Mouse (Mus musculus) CH12.LX (cell line): ENCODE data around the gene Olfr1394. TPM values are rescaled to one million over a fixed set of nuclear protein-coding genes. Genes with fewer than 3 reads are reported as not detected.

ENCODE experiments used
- DNase-seq: peaks from one replicate; pipeline ENCODE4 v3.0.0-alpha.2; 2013; ENCODE audit errors: extremely low read depth
- H3K27ac ChIP-seq: 2 replicates; pipeline ENCODE4 v1.5.1; 2012; ENCODE audit warnings: low read depth, mild to moderate bottlenecking, control low read depth, moderate library complexity; ENCODE audit not compliant: insufficient read depth
- H3K27me3 ChIP-seq: replicated peaks from 2 replicates; pipeline ENCODE3; 2012; ENCODE audit warnings: inconsistent platforms
- H3K36me3 ChIP-seq, 2 experiments: replicated peaks in 1 of 2; 2 replicates each; pipeline versions ENCODE3 to v1.6.1; 2012; ENCODE audit warnings: inconsistent platforms in 1 of 2, low read length in 1 of 2, mild to moderate bottlenecking in 1 of 2, mixed read lengths in 1 of 2, moderate library complexity in 1 of 2; ENCODE audit not compliant: control insufficient read depth in 1 of 2, insufficient read depth in 1 of 2
- H3K4me1 ChIP-seq, 2 experiments: 2 replicates each; pipeline ENCODE4 v1.6.1; 2012; ENCODE audit warnings: inconsistent platforms in 1 of 2, moderate library complexity in 1 of 2; ENCODE audit not compliant: insufficient read depth in 2 of 2, control insufficient read depth in 1 of 2
- H3K4me2 ChIP-seq: 2 replicates; pipeline ENCODE4 v1.6.1; 2012; ENCODE audit warnings: low read depth, mild to moderate bottlenecking, control low read depth; ENCODE audit not compliant: poor library complexity, insufficient read depth, severe bottlenecking
- H3K4me3 ChIP-seq, 3 experiments: fragments of 150-350 bp in 1 of 3; sonication (generic) in 1 of 3; replicated peaks in 1 of 3; 2 replicates each; pipeline versions ENCODE3 to v1.5.1; 2011 to 2012; ENCODE audit warnings: low read depth in 2 of 3, low read length in 2 of 3, mild to moderate bottlenecking in 2 of 3, moderate library complexity in 2 of 3, control low read depth in 1 of 3, improper control_type of control experiment in 1 of 3, inconsistent platforms in 1 of 3, mixed read lengths in 1 of 3; ENCODE audit not compliant: poor library complexity in 1 of 3
- H3K79me2 ChIP-seq: replicated peaks from 2 replicates; pipeline ENCODE4 v1.6.1; 2012; ENCODE audit warnings: mild to moderate bottlenecking, moderate library complexity; ENCODE audit not compliant: control insufficient read depth, poor library complexity, insufficient read depth, severe bottlenecking; ENCODE audit errors: extremely low read depth
- H3K9ac ChIP-seq: 2 replicates; pipeline ENCODE4 v1.6.1; 2012; ENCODE audit warnings: low read depth, mild to moderate bottlenecking, control low read depth, moderate library complexity; ENCODE audit not compliant: insufficient read depth
- H3K9me3 ChIP-seq: replicated peaks from 2 replicates; pipeline ENCODE3; 2012; ENCODE audit warnings: low read length, inconsistent platforms, mixed read lengths
- BHLHE40 ChIP-seq: IDR thresholded peaks from 2 replicates; pipeline ENCODE4 v1.6.1; 2011; ENCODE audit warnings: mild to moderate bottlenecking, low read depth, low read length, improper control_type of control experiment
- CHD1 ChIP-seq: IDR thresholded peaks from 2 replicates; pipeline ENCODE4 v1.6.1; 2012; ENCODE audit warnings: low read depth, low read length, improper control_type of control experiment, inconsistent platforms
- CTCF ChIP-seq, 2 experiments: IDR thresholded peaks in 1 of 2; conservative IDR thresholded peaks in 1 of 2; 2 replicates each; pipeline ENCODE4 v1.5.1; 2011 to 2012; ENCODE audit warnings: low read depth in 2 of 2, low read length in 2 of 2, improper control_type of control experiment in 1 of 2, inconsistent platforms in 1 of 2, mild to moderate bottlenecking in 1 of 2, moderate library complexity in 1 of 2
- E2F4 ChIP-seq: IDR thresholded peaks from 2 replicates; pipeline ENCODE4 v1.6.1; 2011; ENCODE audit warnings: low read depth, low read length, improper control_type of control experiment; ENCODE audit not compliant: insufficient replicate concordance
- ELF1 ChIP-seq: IDR thresholded peaks from 2 replicates; pipeline ENCODE4 v1.6.1; 2014; ENCODE audit warnings: low read depth, mild to moderate bottlenecking, inconsistent platforms, low read length, improper control_type of control experiment
- EP300 ChIP-seq: IDR thresholded peaks from 2 replicates; pipeline ENCODE4 v1.6.1; 2011; ENCODE audit warnings: low read length, improper control_type of control experiment
- ETS1 ChIP-seq: conservative IDR thresholded peaks from 2 replicates; pipeline ENCODE4 v1.6.1; 2012; ENCODE audit warnings: low read depth, mild to moderate bottlenecking, inconsistent platforms, low read length, improper control_type of control experiment, moderate library complexity
- GABPA ChIP-seq: IDR thresholded peaks from 2 replicates; pipeline ENCODE4 v1.6.1; 2012; ENCODE audit warnings: low read depth, low read length, improper control_type of control experiment, inconsistent platforms; ENCODE audit not compliant: insufficient replicate concordance
- HCFC1 ChIP-seq: IDR thresholded peaks from 2 replicates; pipeline ENCODE4 v1.6.1; 2012; ENCODE audit warnings: low read depth, mild to moderate bottlenecking, inconsistent platforms, low read length, improper control_type of control experiment
- IRF4 ChIP-seq: IDR thresholded peaks from 2 replicates; pipeline ENCODE4 v1.6.1; 2014; ENCODE audit warnings: low read depth, mild to moderate bottlenecking, inconsistent platforms, low read length, improper control_type of control experiment
- JUN ChIP-seq: IDR thresholded peaks from 2 replicates; pipeline ENCODE4 v1.6.1; 2011; ENCODE audit warnings: low read depth, mild to moderate bottlenecking, low read length, improper control_type of control experiment, moderate library complexity; ENCODE audit not compliant: insufficient read depth
- JUND ChIP-seq: conservative IDR thresholded peaks from 2 replicates; pipeline ENCODE4 v1.6.1; 2011; ENCODE audit warnings: low read depth, low read length, improper control_type of control experiment
- KAT2A ChIP-seq: IDR thresholded peaks from 2 replicates; pipeline ENCODE4 v1.6.1; 2012; ENCODE audit warnings: low read length, improper control_type of control experiment, inconsistent platforms; ENCODE audit not compliant: insufficient replicate concordance
- MAX ChIP-seq: IDR thresholded peaks from 2 replicates; pipeline ENCODE4 v1.6.1; 2011; ENCODE audit warnings: low read length, improper control_type of control experiment
- MAZ ChIP-seq: IDR thresholded peaks from 2 replicates; pipeline ENCODE4 v1.6.1; 2012; ENCODE audit warnings: low read depth, mild to moderate bottlenecking, inconsistent platforms, low read length, improper control_type of control experiment, moderate library complexity
- MEF2A ChIP-seq: IDR thresholded peaks from 2 replicates; pipeline ENCODE4 v1.6.1; 2014; ENCODE audit warnings: low read depth, mild to moderate bottlenecking, inconsistent platforms, low read length, improper control_type of control experiment, borderline replicate concordance
- MYC ChIP-seq: IDR thresholded peaks from 2 replicates; pipeline ENCODE4 v1.6.1; 2011; ENCODE audit warnings: low read depth, mild to moderate bottlenecking, improper control_type of control experiment, low read length
- NELFE ChIP-seq: IDR thresholded peaks from 2 replicates; pipeline ENCODE4 v1.6.1; 2011; ENCODE audit warnings: low read depth, low read length, improper control_type of control experiment
- PAX5 ChIP-seq: IDR thresholded peaks from 2 replicates; pipeline ENCODE4 v1.6.1; 2012; ENCODE audit warnings: low read length, inconsistent platforms, mixed read lengths
- POLR2AphosphoS2 ChIP-seq: IDR thresholded peaks from 2 replicates; pipeline ENCODE4 v1.6.1; 2011; ENCODE audit warnings: low read depth, low read length, improper control_type of control experiment
- RCOR1 ChIP-seq: conservative IDR thresholded peaks from 2 replicates; pipeline ENCODE4 v1.6.1; 2012; ENCODE audit warnings: low read depth, mild to moderate bottlenecking, inconsistent platforms, low read length, improper control_type of control experiment
- SMC3 ChIP-seq: IDR thresholded peaks from 2 replicates; pipeline ENCODE4 v1.6.1; 2011; ENCODE audit warnings: low read depth, low read length, improper control_type of control experiment
- TBP ChIP-seq: conservative IDR thresholded peaks from 2 replicates; pipeline ENCODE4 v1.6.1; 2011; ENCODE audit warnings: low read depth, low read length, improper control_type of control experiment
- TCF12 ChIP-seq: IDR thresholded peaks from 2 replicates; pipeline ENCODE4 v1.6.1; 2014; ENCODE audit warnings: low read depth, mild to moderate bottlenecking, inconsistent platforms, low read length, improper control_type of control experiment
- UBTF ChIP-seq: IDR thresholded peaks from 2 replicates; pipeline ENCODE4 v1.6.1; 2012; ENCODE audit warnings: low read depth, mild to moderate bottlenecking, inconsistent platforms, low read length, improper control_type of control experiment, moderate library complexity
- ZC3H11A ChIP-seq: IDR thresholded peaks from 2 replicates; pipeline ENCODE4 v1.6.1; 2012; ENCODE audit warnings: low read depth, mild to moderate bottlenecking, inconsistent platforms, low read length, improper control_type of control experiment
- ZKSCAN1 ChIP-seq: IDR thresholded peaks from 2 replicates; pipeline ENCODE4 v1.6.1; 2012; ENCODE audit warnings: low read depth, inconsistent platforms, low read length, improper control_type of control experiment, borderline replicate concordance
- ZMIZ1 ChIP-seq: IDR thresholded peaks from 2 replicates; pipeline ENCODE4 v1.6.1; 2012; ENCODE audit warnings: low read depth, mild to moderate bottlenecking, inconsistent platforms, low read length, improper control_type of control experiment
- dilution Hi-C: fragments of 300-500 bp; cut with MboI; formaldehyde crosslinking; loops from 2 replicates; pipeline ENCODE4 v1.14.3; 2020; ENCODE audit warnings: low sequenced_read_pairs; ENCODE audit not compliant: extremely low pct_unique_long_range_greater_than_20kb, extremely low pct_ligation_motif_present
- in situ Hi-C: fragments of 300-500 bp; cut with MboI; formaldehyde crosslinking; loops from 3 replicates; pipeline ENCODE4 v1.14.3; 2019; ENCODE audit warnings: low sequenced_read_pairs, low pct_ligation_motif_present, low pct_unique_long_range_greater_than_20kb, mixed read lengths
- polyA plus RNA-seq: library from polyadenylated mRNA; unstranded; fragments of >175 nt; gene quantifications from 2 replicates; pipeline ENCODE4 v1.2.1, GENCODE M21; 2012; ENCODE audit warnings: low read depth; ENCODE audit not compliant: insufficient read length
- total RNA-seq, 2 experiments: library from RNA; depleted of rRNA; stranded (reverse); fragments of 300-350 nt in 1 of 2; fragments of >200 nt in 1 of 2; gene quantifications; 2 replicates each; pipeline ENCODE4 v1.2.3; 2012 to 2014

Gene Olfr1394
- total and polyA plus RNA-seq, 3 experiments: not detected

GRCm38 (mm10) chr11:49111000-49111399, 43.2 kb upstream of the Olfr1394 start:
- in situ Hi-C loops: loop anchor here (25.0 kb wide), 1 partner anchor 151 kb away; no protein-coding TSS in a partner anchor
- dilution Hi-C loops: no loop called here

DNA sequence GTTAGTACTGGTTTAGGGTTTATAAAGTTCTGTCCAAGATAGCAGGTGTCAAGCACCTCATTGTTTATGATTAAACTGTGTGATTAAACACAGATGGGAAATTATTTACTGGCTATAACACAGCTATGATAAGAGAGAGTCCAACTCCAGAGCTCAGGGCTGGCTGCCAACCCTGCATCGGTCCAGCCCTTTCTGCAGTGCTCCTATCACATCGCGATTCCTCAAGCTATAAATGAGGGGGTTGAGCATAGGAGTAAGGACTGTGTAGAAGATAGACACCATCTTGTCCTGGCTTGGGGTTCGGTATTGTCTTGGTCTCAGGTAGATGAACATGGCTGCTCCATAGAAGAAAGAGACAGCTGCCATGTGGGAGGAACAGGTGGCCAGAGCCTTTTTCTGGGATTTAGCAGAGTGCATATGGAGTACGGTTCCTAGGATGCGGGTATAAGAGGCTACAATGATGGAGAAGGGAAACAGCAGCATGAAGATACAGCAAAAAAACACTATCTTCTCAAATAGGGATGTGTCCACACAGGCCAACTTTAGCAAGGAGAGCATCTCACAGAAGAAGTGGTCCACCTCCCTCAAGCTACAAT, 41.5 kb upstream of the Olfr1394 start:
- Histone ChIP-seq H3K27me3 (peaks cover 4% of the 10 kb centered on the region), H3K4me2 (no peak overlapping the region), H3K4me3 (no peak overlapping the region), H3K9me3 (no peaks in the 10 kb centered on the region), H3K9ac (no peak overlapping the region), H3K79me2 (no peaks in the 10 kb centered on the region), H3K36me3 (no peaks in the 10 kb centered on the region), H3K27ac (no peak overlapping the region), H3K4me1 (peaks cover 4 to 10% of the 10 kb centered on the region in 2 experiments; a peak in 3 of 4 replicates)
- dilution Hi-C loops: no loop called here
- TF ChIP-seq MAX (no peak), TBP (no peak), HCFC1 (no peak), RCOR1 (no peak), SMC3 (no peak), KAT2A (no peak), ZKSCAN1 (no peak), GABPA (no peak), ZMIZ1 (no peak), ELF1 (no peak), EP300 (no peak), ETS1 (no peak), PAX5 (no peak), ZC3H11A (no peak), IRF4 (no peak), NELFE (no peak), UBTF (no peak), MAZ (no peak)
- no peak for DNase-seq
- in situ Hi-C loops: loop anchor here (25.0 kb wide), 1 partner anchor 150 kb away; no protein-coding TSS in a partner anchor

More at GRCm38 (mm10) chr11:49111000-49111399, 43.2 kb upstream of the Olfr1394 start:
- no peak for TF ChIP-seq JUN
- TF ChIP-seq PAX5: no peak
- TF ChIP-seq MYC: no peak
- TF ChIP-seq E2F4: no peak
- TF ChIP-seq BHLHE40: no peak
- no peak for TF ChIP-seq EP300
- TF ChIP-seq CTCF (conservative IDR thresholded peaks at IDR 0.05 in 1 of 2, IDR thresholded peaks at IDR 0.05 in 1 of 2; ENCODE audit: low read depth in 2 of 2, low read length in 2 of 2): no peak
- TF ChIP-seq JUND: no peak
- no peak for TF ChIP-seq TCF12
- no peak for TF ChIP-seq GABPA
- TF ChIP-seq POLR2AphosphoS2: no peak
- no peak for TF ChIP-seq CHD1
- TF ChIP-seq MEF2A: no peak
- TF ChIP-seq ZMIZ1: no peak
- TF ChIP-seq NELFE: no peak
- Histone ChIP-seq H3K79me2 (no peaks in the 10 kb centered on the region), H3K36me3 (no peaks in the 10 kb centered on the region), H3K4me1 (peaks cover 4 to 12% of the 10 kb centered on the region in 2 experiments; a peak in 3 of 4 replicates), H3K27me3 (peaks cover 4% of the 10 kb centered on the region), H3K4me3 (no peak overlapping the region), H3K9me3 (no peaks in the 10 kb centered on the region), H3K9ac (no peak overlapping the region), H3K4me2 (no peak overlapping the region), H3K27ac (no peak overlapping the region)
- DNase-seq: no peak
